Mouse (Mus musculus) stomach, embryonic 14.5 days (tissue): ENCODE measurements around the gene Ttc34. TPM values are rescaled to one million over a fixed set of nuclear protein-coding genes. Genes with fewer than 3 reads are reported as not detected.

ENCODE experiments used
- ATAC-seq: fragments of 200-750 bp; cut with Nextera tagmentation; 2 replicates; pipeline ENCODE4 v1.8.0; 2017; ENCODE audit warnings: low read depth, moderate TSS enrichment; ENCODE audit not compliant: insufficient number of reproducible peaks, insufficient read depth, low FRiP score
- H3K27ac ChIP-seq: fragments of 300-500 bp; sonication (generic); 2 replicates; pipeline ENCODE4 v1.5.1; 2014; ENCODE audit warnings: mild to moderate bottlenecking, low read length, moderate library complexity, mixed read lengths
- H3K27me3 ChIP-seq: fragments of 300-500 bp; sonication (generic); 2 replicates; pipeline ENCODE4 v1.6.1; 2014; ENCODE audit warnings: low read length, control low read depth, mixed read lengths; ENCODE audit not compliant: control insufficient read depth, insufficient read depth
- H3K36me3 ChIP-seq: fragments of 300-500 bp; sonication (generic); 2 replicates; pipeline ENCODE4 v1.6.1; 2014; ENCODE audit warnings: mild to moderate bottlenecking, control low read depth, low read length, moderate library complexity, mixed read lengths; ENCODE audit not compliant: control insufficient read depth, insufficient read depth
- H3K4me1 ChIP-seq: fragments of 300-500 bp; sonication (generic); 2 replicates; pipeline ENCODE4 v1.6.1; 2014; ENCODE audit warnings: low read length, control low read depth, mixed read lengths; ENCODE audit not compliant: control insufficient read depth, insufficient read depth
- H3K4me2 ChIP-seq: fragments of 300-500 bp; sonication (generic); replicated peaks from 2 replicates; pipeline ENCODE4 v1.6.1; 2014; ENCODE audit warnings: low read depth, low read length, control low read depth
- H3K4me3 ChIP-seq: fragments of 300-500 bp; sonication (generic); 2 replicates; pipeline ENCODE4 v1.5.1; 2014; ENCODE audit warnings: low read depth, low read length, control low read depth
- H3K9ac ChIP-seq: fragments of 300-500 bp; sonication (generic); replicated peaks from 2 replicates; pipeline ENCODE4 v1.6.1; 2014; ENCODE audit warnings: low read depth, mild to moderate bottlenecking, control low read depth, low read length, moderate library complexity, mixed read lengths
- H3K9me3 ChIP-seq: fragments of 300-500 bp; sonication (generic); 2 replicates; pipeline ENCODE4 v1.6.1; 2016; ENCODE audit warnings: low read depth, low read length, control low read depth; ENCODE audit not compliant: control insufficient read depth
- WGBS: fragments of 180-500 bp; shearing (Covaris S2); extraction: QIAGEN DNeasy Blood & Tissue Kit; methylation state at CpG from one replicate; pipeline ENCODE4 v1.1.7; 2014; 5-methylcytosine and 5-hydroxymethylcytosine counted together
- polyA plus RNA-seq: library from polyadenylated mRNA; unstranded; fragments of >200 nt; fragmentation: Nextera tagmentation; extraction: Ambion mirVana; gene quantifications from 2 replicates; pipeline ENCODE4 v1.2.1, GENCODE M21; 2014

Ttc34 gene
- 0.29 and 0.55 TPM in 2 replicates for polyA plus RNA-seq

GRCm38 (mm10) chr4:154837170-154837569, at the start of gene Ttc34:
Gene Ttc34, plus strand, starts transcription at chr4:154837459.
- H3K4me3 ChIP-seq = no peak within 1 kb of the TSS
- 58% methylated on average over 2 of the region's 2 CpGs for WGBS
- ATAC-seq = no peak; the same call in 1 of the 2 replicates
- no peaks in the 10 kb centered on the region for H3K27me3 ChIP-seq
- H3K4me2 ChIP-seq = no peak within 1 kb of the TSS
- H3K27ac ChIP-seq = no peak within 1 kb of the TSS
- H3K9me3 ChIP-seq = no peaks in the 10 kb centered on the region
- no peak within 1 kb of the TSS for H3K9ac ChIP-seq
- H3K36me3 ChIP-seq = no peaks in the 10 kb centered on the region
- H3K4me1 ChIP-seq = no peaks in the 10 kb centered on the region

GRCm38 (mm10) chr4:154787960-154788702, 49.1 kb upstream of the Ttc34 start:
- 32% methylated on average over 13 of the region's 13 CpGs for WGBS
- Histone ChIP-seq H3K9ac (no peak overlapping the region), H3K27me3 (no peaks in the 10 kb centered on the region)

GRCm38 (mm10) chr4:154791894-154792293, 45.4 kb upstream of the Ttc34 start:
- no peak for ATAC-seq
- H3K9me3 ChIP-seq = no peaks in the 10 kb centered on the region
- WGBS = 65% methylated on average over 7 of the region's 7 CpGs
- no peak overlapping the region for H3K9ac ChIP-seq
- H3K27ac ChIP-seq = no peak overlapping the region
- H3K27me3 ChIP-seq = no peaks in the 10 kb centered on the region
- H3K4me2 ChIP-seq = no peak overlapping the region
- no peaks in the 10 kb centered on the region for H3K36me3 ChIP-seq
- H3K4me1 ChIP-seq = peaks cover 9% of the 10 kb centered on the region; the same call in 1 of the 2 replicates
- H3K4me3 ChIP-seq = no peak overlapping the region

More at GRCm38 (mm10) chr4:154787960-154788702, 49.1 kb upstream of the Ttc34 start:
- Histone ChIP-seq H3K4me1 (peaks cover 15% of the 10 kb centered on the region; the same call in 1 of the 2 replicates), H3K27ac (peak overlapping the region; percentile 24; the same call in 1 of the 2 replicates), H3K4me3 (no peak overlapping the region), H3K4me2 (no peak overlapping the region), H3K9me3 (no peaks in the 10 kb centered on the region), H3K36me3 (no peaks in the 10 kb centered on the region)
- ATAC-seq = 0 out of 2 replicates have a peak, but pooled peaks have one; percentile 8

DNA sequence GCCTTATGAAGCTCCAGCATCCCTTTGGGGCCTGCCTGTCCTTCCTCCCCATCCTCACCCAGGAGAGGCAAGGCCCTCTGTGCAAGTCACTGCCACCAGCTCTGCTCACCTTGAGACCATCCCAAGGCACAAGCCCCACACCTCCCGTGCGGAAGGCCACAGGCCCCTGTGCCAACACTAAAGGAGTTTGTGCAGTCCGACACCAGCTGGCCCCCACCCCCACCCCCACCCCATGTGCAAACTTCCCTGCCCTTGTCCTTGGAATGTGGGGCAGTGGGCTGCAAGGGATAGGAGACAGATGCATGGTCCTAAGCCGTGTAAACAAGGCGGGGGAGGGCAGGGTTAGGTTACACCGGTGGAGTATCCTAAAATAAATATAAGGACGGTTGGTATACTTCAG, 43.8 kb upstream of the Ttc34 start:
- WGBS = 32% methylated on average over 7 of the region's 7 CpGs
- ATAC-seq = 0 out of 2 replicates have a peak, but pooled peaks have one; percentile 48

DNA sequence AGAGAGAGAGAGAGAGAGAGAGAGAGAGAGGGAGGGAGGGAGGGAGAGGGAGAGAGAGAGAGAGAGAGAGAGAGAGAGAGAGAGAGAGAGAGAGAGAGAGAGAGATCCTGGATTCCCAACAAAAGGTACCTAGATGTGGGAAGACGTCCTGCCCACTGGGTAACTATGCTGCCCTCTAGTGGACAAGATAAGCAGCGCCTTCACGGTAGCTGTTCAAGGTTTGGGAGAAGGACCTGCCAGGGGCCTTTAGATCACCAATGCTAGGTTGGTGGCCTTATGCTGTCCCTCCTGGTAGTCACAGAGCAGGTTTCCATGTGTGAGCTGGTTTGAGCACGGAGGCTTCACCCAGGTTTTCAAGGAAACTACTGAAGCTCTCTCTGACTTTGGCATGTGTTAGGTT, 39.4 kb upstream of the Ttc34 start:
- Histone ChIP-seq H3K4me3 (no peak overlapping the region), H3K27ac (no peak overlapping the region), H3K27me3 (peaks cover 4% of the 10 kb centered on the region), H3K9me3 (no peaks in the 10 kb centered on the region), H3K36me3 (no peaks in the 10 kb centered on the region), H3K9ac (no peak overlapping the region), H3K4me1 (no peaks in the 10 kb centered on the region), H3K4me2 (no peak overlapping the region)
- ATAC-seq = no peak
- WGBS = 4% methylated on average over 4 of the region's 4 CpGs

More for the DNA sequence above, 43.8 kb upstream of the Ttc34 start:
- Histone ChIP-seq H3K27ac (no peak overlapping the region), H3K36me3 (no peaks in the 10 kb centered on the region), H3K4me2 (no peak overlapping the region), H3K9ac (no peak overlapping the region), H3K4me1 (peaks cover 3% of the 10 kb centered on the region; the same call in 1 of the 2 replicates), H3K4me3 (no peak overlapping the region), H3K27me3 (no peaks in the 10 kb centered on the region), H3K9me3 (no peaks in the 10 kb centered on the region)

DNA sequence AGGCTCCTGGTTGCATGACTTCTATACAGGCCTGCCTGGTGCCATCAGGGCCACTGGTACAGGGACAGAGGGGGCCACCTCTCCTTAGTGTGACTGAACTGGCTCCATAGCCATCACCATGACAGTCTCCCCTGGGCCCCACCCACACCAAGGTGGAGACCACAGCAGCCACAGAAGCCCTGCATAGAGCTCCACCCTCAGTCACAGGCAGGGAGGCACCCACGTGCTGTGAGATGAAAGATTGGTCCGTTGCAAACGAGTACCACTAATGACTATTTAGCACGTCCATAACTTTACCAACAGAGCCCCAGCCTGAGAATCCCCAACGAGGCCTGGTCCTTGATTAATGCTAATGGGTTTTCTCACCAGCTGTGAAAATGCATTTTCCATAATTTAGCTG, 36.7 kb upstream of the Ttc34 start:
- ATAC-seq = no peak
- no peak overlapping the region for H3K4me3 ChIP-seq
- H3K36me3 ChIP-seq = no peaks in the 10 kb centered on the region
- no peaks in the 10 kb centered on the region for H3K9me3 ChIP-seq
- peaks cover 4% of the 10 kb centered on the region for H3K27me3 ChIP-seq
- H3K27ac ChIP-seq = no peak overlapping the region
- WGBS = 35% methylated on average over 5 of the region's 5 CpGs
- no peak overlapping the region for H3K4me2 ChIP-seq
- no peaks in the 10 kb centered on the region for H3K4me1 ChIP-seq
- no peak overlapping the region for H3K9ac ChIP-seq

DNA sequence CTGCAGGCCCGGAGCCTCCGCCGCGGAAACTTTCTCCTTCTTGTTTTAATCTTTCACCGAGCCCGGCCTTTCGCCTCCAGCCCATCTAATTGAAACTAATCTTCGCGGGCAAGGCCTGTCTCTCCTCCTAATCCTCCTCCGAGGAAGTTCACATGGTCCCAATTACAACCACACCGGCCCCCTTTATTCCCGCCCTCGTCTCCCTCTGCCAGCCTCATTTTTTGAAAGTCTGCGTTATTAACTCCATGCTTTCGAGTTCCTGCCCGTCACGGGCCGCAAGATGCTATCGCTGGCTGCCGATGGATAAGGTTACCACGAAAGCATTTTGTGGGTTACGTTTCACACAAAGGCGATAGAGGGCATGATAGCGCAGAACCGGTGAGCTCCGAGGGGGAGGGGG, 35.0 kb upstream of the Ttc34 start:
- 6% methylated on average over 26 of the region's 26 CpGs for WGBS
- no peaks in the 10 kb centered on the region for H3K36me3 ChIP-seq
- no peaks in the 10 kb centered on the region for H3K4me1 ChIP-seq
- no peak overlapping the region for H3K4me3 ChIP-seq
- H3K4me2 ChIP-seq = 0 out of 2 replicates have a peak overlapping the region, but pooled peaks have one; percentile 16
- H3K9me3 ChIP-seq = no peaks in the 10 kb centered on the region
- H3K27me3 ChIP-seq = peaks cover 4% of the 10 kb centered on the region
- no peak overlapping the region for H3K9ac ChIP-seq
- ATAC-seq = no peak
- no peak overlapping the region for H3K27ac ChIP-seq

DNA sequence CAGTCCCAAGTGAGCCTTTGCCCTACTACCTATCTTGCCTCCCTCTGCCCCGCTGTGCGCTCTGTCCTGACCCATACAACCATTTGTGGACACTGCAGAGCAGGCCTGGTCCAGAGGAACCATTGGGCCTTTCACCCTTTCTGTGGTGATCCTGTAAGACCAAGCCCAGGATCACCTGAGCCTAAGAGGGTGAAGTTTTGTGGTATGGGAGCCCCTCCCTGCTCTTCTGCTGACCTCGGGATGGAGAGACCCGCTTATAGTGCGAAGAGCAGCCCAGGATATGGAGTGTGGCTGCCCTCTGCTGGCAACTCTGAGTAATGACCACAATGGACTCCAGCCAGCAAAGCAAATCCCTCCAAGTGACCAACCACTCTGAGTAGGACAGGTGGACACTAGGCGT, 11.6 kb upstream of the Ttc34 start:
- no peak overlapping the region for H3K4me2 ChIP-seq
- H3K4me3 ChIP-seq = no peak overlapping the region
- no peak; the same call in 1 of the 2 replicates for ATAC-seq
- H3K9me3 ChIP-seq = no peaks in the 10 kb centered on the region
- H3K9ac ChIP-seq = no peak overlapping the region
- no peak overlapping the region for H3K27ac ChIP-seq
- H3K27me3 ChIP-seq = no peaks in the 10 kb centered on the region
- WGBS = 32% methylated on average over 6 of the region's 6 CpGs
- no peaks in the 10 kb centered on the region for H3K36me3 ChIP-seq
- no peaks in the 10 kb centered on the region for H3K4me1 ChIP-seq
